Comparison of ENCODE assay signal across 20 mouse cellular contexts in genomic region chr19:5739446-5739845, GRCm38 (mm10). TPM values are rescaled to one million over a fixed set of nuclear protein-coding genes. Genes with fewer than 3 reads are reported as not detected.
DNase-seq lines count a peak whose midpoint lies in the region; ATAC-seq and TF ChIP-seq lines count a peak whose summit lies in the region.
"Had no signal": no experiment of that assay in that cellular context is flagged by ENCODE, and none has a peak within 500 bp of the region (broad histone marks: within the 10 kb centered on the region; RNA-seq: fewer than 3 reads in every experiment).

No protein-coding gene starts in this region.

- no peaks in the 10 kb centered on the region for H3K9me3 ChIP-seq in heart, embryonic 15.5 days (replicated peaks)
- H3K9me3 ChIP-seq in lung, embryonic 16.5 days (ENCODE audit: control insufficient read depth, low read length): no peaks in the 10 kb centered on the region
- no peaks in the 10 kb centered on the region for H3K9me3 ChIP-seq in hindbrain, embryonic 16.5 days (ENCODE audit: control insufficient read depth, low read length)
- H3K9me3 ChIP-seq: embryonic facial prominence, embryonic 12.5 days; forebrain, embryonic 15.5 days; heart, embryonic 12.5 days; hindbrain, embryonic 12.5 days had no signal

- H3K4me3 ChIP-seq in heart, embryonic 15.5 days: no peak overlapping the region
- no peak overlapping the region for H3K4me3 ChIP-seq in lung, embryonic 16.5 days (ENCODE audit: low read length)
- no peak overlapping the region for H3K4me3 ChIP-seq in lung, adult 2 months (replicated peaks; ENCODE audit: extremely low read depth, low read depth, low read length)
- H3K4me3 ChIP-seq in hindbrain, embryonic 16.5 days (ENCODE audit: low read length): no peak overlapping the region
- H3K4me3 ChIP-seq: embryonic facial prominence, embryonic 12.5 days; forebrain, embryonic 15.5 days; heart, embryonic 12.5 days; hindbrain, embryonic 12.5 days had no signal

- no peak for DNase-seq in heart, postnatal 25 days (ENCODE audit: low spot score)
- DNase-seq in lung, adult 2 months: no peak
- peak; percentile 63 for DNase-seq in adipocyte (ENCODE audit: low spot score)
- DNase-seq: adrenal gland, postnatal 25 days; cerebellum, adult 9-10 months; cerebellum, postnatal 25 days; gastrocnemius, postnatal 14 days; heart, postnatal 4 days had no signal

- no peaks in the 10 kb centered on the region for H3K36me3 ChIP-seq in heart, embryonic 15.5 days
- no peaks in the 10 kb centered on the region for H3K36me3 ChIP-seq in lung, embryonic 16.5 days (ENCODE audit: control insufficient read depth, insufficient read depth, low read length)
- H3K36me3 ChIP-seq in hindbrain, embryonic 16.5 days (ENCODE audit: control insufficient read depth, insufficient read depth, low read length): no peaks in the 10 kb centered on the region
- H3K36me3 ChIP-seq: embryonic facial prominence, embryonic 12.5 days; forebrain, embryonic 15.5 days; heart, embryonic 12.5 days; hindbrain, embryonic 12.5 days had no signal

- no peak for ATAC-seq in heart, embryonic 15.5 days (replicated peaks; ENCODE audit: insufficient number of reproducible peaks, insufficient read depth, low FRiP score, low read depth)
- no peak for ATAC-seq in lung, embryonic 16.5 days (ENCODE audit: low read depth)
- no peak for ATAC-seq in hindbrain, embryonic 16.5 days
- ATAC-seq: forebrain, embryonic 15.5 days; hindbrain, postnatal 0 days had no signal

- H3K27me3 ChIP-seq in heart, embryonic 15.5 days: peaks cover 25% of the 10 kb centered on the region
- no peaks in the 10 kb centered on the region; the same call in 1 of the 2 replicates for H3K27me3 ChIP-seq in lung, embryonic 16.5 days (ENCODE audit: control insufficient read depth, insufficient read depth, low read depth, low read length)
- H3K27me3 ChIP-seq in hindbrain, embryonic 16.5 days (replicated peaks; ENCODE audit: control insufficient read depth, insufficient read depth, low read length): peaks cover 13% of the 10 kb centered on the region; the same call in 1 of the 2 replicates

- H3K9ac ChIP-seq in heart, embryonic 15.5 days: no peak overlapping the region
- H3K9ac ChIP-seq in lung, embryonic 16.5 days (ENCODE audit: low read length): no peak overlapping the region
- no peak overlapping the region for H3K9ac ChIP-seq in hindbrain, embryonic 16.5 days (ENCODE audit: low read depth, low read length)
- H3K9ac ChIP-seq: embryonic facial prominence, embryonic 12.5 days; forebrain, embryonic 15.5 days; heart, embryonic 12.5 days; hindbrain, embryonic 12.5 days had no signal

- no peak for TF ChIP-seq POLR2A in lung, adult 2 months (IDR thresholded peaks at IDR 0.05; ENCODE audit: borderline replicate concordance, extremely low read depth, low read depth, low read length)

- H3K4me1 ChIP-seq in heart, embryonic 15.5 days (replicated peaks): peaks cover 45% of the 10 kb centered on the region
- H3K4me1 ChIP-seq in lung, embryonic 16.5 days (replicated peaks; ENCODE audit: control insufficient read depth, insufficient read depth, low read length): peaks cover 31% of the 10 kb centered on the region
- peaks cover 9% of the 10 kb centered on the region for H3K4me1 ChIP-seq in lung, adult 2 months (ENCODE audit: control insufficient read depth, insufficient read depth, low read length)
- H3K4me1 ChIP-seq in hindbrain, embryonic 16.5 days (ENCODE audit: control insufficient read depth, insufficient read depth, low read depth, low read length): peaks cover 28% of the 10 kb centered on the region

- TF ChIP-seq CTCF in lung, adult 2 months (IDR thresholded peaks at IDR 0.05; ENCODE audit: insufficient read depth, low read length): no peak

- H3K4me2 ChIP-seq in heart, embryonic 15.5 days: no peak overlapping the region
- H3K4me2 ChIP-seq in lung, embryonic 16.5 days (ENCODE audit: low read depth, low read length): no peak overlapping the region
- H3K4me2 ChIP-seq in hindbrain, embryonic 16.5 days (ENCODE audit: low read length): no peak overlapping the region
- H3K4me2 ChIP-seq: forebrain, embryonic 15.5 days; heart, embryonic 12.5 days; hindbrain, embryonic 12.5 days had no signal

- 55% methylated on average over 2 of the region's 2 CpGs for WGBS in heart, embryonic 15.5 days
- WGBS in lung, embryonic 16.5 days: 52% methylated on average over 2 of the region's 2 CpGs
- 62% methylated on average over 2 of the region's 2 CpGs for WGBS in lung, adult 2 months
- WGBS in hindbrain, embryonic 16.5 days: 46% methylated on average over 2 of the region's 2 CpGs

- H3K27ac ChIP-seq in heart, embryonic 15.5 days: peak overlapping the region; percentile 94; the same call in 1 of the 2 replicates
- H3K27ac ChIP-seq in lung, embryonic 16.5 days (ENCODE audit: low read length): peak overlapping the region; percentile 100
- H3K27ac ChIP-seq in hindbrain, embryonic 16.5 days (ENCODE audit: low read depth, low read length): no peak overlapping the region
- H3K27ac ChIP-seq: embryonic facial prominence, embryonic 12.5 days; hindbrain, embryonic 12.5 days had no signal

- intact Hi-C loops in heart, postnatal 25 days (cut with DNase I): no loop called here

RNA-seq across cellular contexts. Expression of gene Ltbp3, which starts 1.3 kb away (rescaled TPM):
- polyA plus RNA-seq in heart, embryonic 15.5 days (2015; fragmentation: Nextera tagmentation; extraction: Ambion mirVana): 26.6 and 43.3 TPM in 2 replicates
- 10 to 100 TPM; 36.6 to 37.2 TPM for total RNA-seq in heart, postnatal 25 days (2021)
- polyA plus RNA-seq in lung, embryonic 16.5 days (2015; fragmentation: Nextera tagmentation; extraction: Ambion mirVana): 52.3 and 61.9 TPM in 2 replicates
- 236 and 238 TPM in 2 replicates for polyA plus RNA-seq in lung, adult 2 months (2012; rRNA removed)
- 11.6 and 15.4 TPM in 2 replicates for polyA plus RNA-seq in hindbrain, embryonic 16.5 days (2015; fragmentation: Nextera tagmentation; extraction: Ambion mirVana)

RNA-seq across cellular contexts. Expression of gene Fam89b, which starts 10.0 kb away (rescaled TPM):
- polyA plus RNA-seq in heart, embryonic 15.5 days (2015; fragmentation: Nextera tagmentation; extraction: Ambion mirVana): 68.1 and 82.4 TPM in 2 replicates
- total RNA-seq in heart, postnatal 25 days (2021): 10 to 100 TPM; 29.5 to 31.5 TPM
- 89.1 and 92.9 TPM in 2 replicates for polyA plus RNA-seq in lung, embryonic 16.5 days (2015; fragmentation: Nextera tagmentation; extraction: Ambion mirVana)
- polyA plus RNA-seq in lung, adult 2 months (2012; rRNA removed): 231 and 234 TPM in 2 replicates
- 118 and 128 TPM in 2 replicates for polyA plus RNA-seq in hindbrain, embryonic 16.5 days (2015; fragmentation: Nextera tagmentation; extraction: Ambion mirVana)

RNA-seq across cellular contexts. Expression of gene Ehbp1l1, which starts 13.3 kb away (rescaled TPM):
- 82.6 and 84.3 TPM in 2 replicates for polyA plus RNA-seq in heart, embryonic 15.5 days (2015; fragmentation: Nextera tagmentation; extraction: Ambion mirVana)
- 100 to 1,000 TPM; 140 to 149 TPM for total RNA-seq in heart, postnatal 25 days (2021)
- polyA plus RNA-seq in lung, embryonic 16.5 days (2015; fragmentation: Nextera tagmentation; extraction: Ambion mirVana): 25.3 and 25.9 TPM in 2 replicates
- 64.4 and 73.8 TPM in 2 replicates for polyA plus RNA-seq in lung, adult 2 months (2012; rRNA removed)
- 21.6 and 29.7 TPM in 2 replicates for polyA plus RNA-seq in hindbrain, embryonic 16.5 days (2015; fragmentation: Nextera tagmentation; extraction: Ambion mirVana)

RNA-seq across cellular contexts. Expression of gene Scyl1, which starts 31.8 kb away (rescaled TPM):
- 53.5 and 65.9 TPM in 2 replicates for polyA plus RNA-seq in heart, embryonic 15.5 days (2015; fragmentation: Nextera tagmentation; extraction: Ambion mirVana)
- 10 to 100 TPM; 63.5 to 64.1 TPM for total RNA-seq in heart, postnatal 25 days (2021)
- polyA plus RNA-seq in lung, embryonic 16.5 days (2015; fragmentation: Nextera tagmentation; extraction: Ambion mirVana): 76.3 and 83.2 TPM in 2 replicates
- 113 and 116 TPM in 2 replicates for polyA plus RNA-seq in lung, adult 2 months (2012; rRNA removed)
- polyA plus RNA-seq in hindbrain, embryonic 16.5 days (2015; fragmentation: Nextera tagmentation; extraction: Ambion mirVana): 83.2 and 93.9 TPM in 2 replicates

RNA-seq across cellular contexts. Expression of gene Kcnk7, which starts 35.3 kb away (rescaled TPM):
- 0.40 TPM in 1 of 2 replicates, not detected in the other for polyA plus RNA-seq in heart, embryonic 15.5 days (2015; fragmentation: Nextera tagmentation; extraction: Ambion mirVana)
- total RNA-seq in heart, postnatal 25 days (2021): not detected
- 0.36 and 0.50 TPM in 2 replicates for polyA plus RNA-seq in lung, embryonic 16.5 days (2015; fragmentation: Nextera tagmentation; extraction: Ambion mirVana)
- 2.0 and 4.6 TPM in 2 replicates for polyA plus RNA-seq in lung, adult 2 months (2012; rRNA removed)
- not detected in 2 replicates for polyA plus RNA-seq in hindbrain, embryonic 16.5 days (2015; fragmentation: Nextera tagmentation; extraction: Ambion mirVana)
- total RNA-seq: adrenal gland, adult 18-20 months; adrenal gland, postnatal 25 days; gastrocnemius, postnatal 14 days; granulocyte monocyte progenitor cell, adult 5-6 weeks; heart, adult 8-10 months; heart, postnatal 4 days; hindbrain, postnatal 0 days had no signal
- polyA plus RNA-seq: forebrain, embryonic 11.5 days; hindbrain, embryonic 12.5 days had no signal
